8 mouse cellular contexts compared by ENCODE assay signal in genomic region chr5:52040427-52041312, GRCm38 (mm10).
DNase-seq lines count a peak whose midpoint lies in the region; TF ChIP-seq lines count a peak whose summit lies in the region.

No protein-coding gene starts in this region.

- peak overlapping the region; percentile 35 for H3K4me3 ChIP-seq in left cerebral cortex, adult 2 months
- H3K4me3 ChIP-seq in gastrocnemius, adult 2 months = no peak overlapping the region

- peak overlapping the region; percentile 78 for H3K27ac ChIP-seq in left cerebral cortex, adult 2 months
- H3K27ac ChIP-seq in gastrocnemius, adult 2 months = no peak overlapping the region

- no peak for TF ChIP-seq CTCF in left cerebral cortex, adult 2 months (IDR thresholded peaks at IDR 0.05)
- no peak for TF ChIP-seq CTCF in gastrocnemius, adult 2 months (IDR thresholded peaks at IDR 0.05)

- peak; percentile 39 for DNase-seq in layer of hippocampus, adult 11-12 months (ENCODE audit: low spot score)
- DNase-seq in layer of hippocampus, postnatal 25 days (ENCODE audit: extremely low spot score in 1 of 2, low spot score in 1 of 2) = no peak
- DNase-seq in frontal cortex, postnatal 10 days (ENCODE audit: low spot score in 2 of 2) = peak; percentile 17 to 27
- peak; percentile 37 to 50 for DNase-seq in left cerebral cortex, adult 2 months (ENCODE audit: extremely low spot score in 1 of 2, low spot score in 2 of 2)
- DNase-seq in right cerebral cortex, postnatal 25 days = peak; percentile 54
- DNase-seq in gastrocnemius, adult 2 months = no peak
- DNase-seq in kidney, postnatal 4 days = no peak
- DNase-seq in thymus, postnatal 4 days = no peak

- intact Hi-C loops in left cerebral cortex, adult 2 months (cut with DNase I) = loop anchor here (2.0 to 5.0 kb wide), 2 partner anchors 18 to 72 kb away; no protein-coding TSS in a partner anchor
- intact Hi-C loops in gastrocnemius, adult 2 months (cut with DNase I) = no loop called here

Comparison
In these comparisons a context has a peak if more than half of its experiments do, and no peak if none do; other contexts are left out.
1. DNase-seq: peak in layer of hippocampus, adult 11-12 months (single experiment), frontal cortex, postnatal 10 days (2 of 2), left cerebral cortex, adult 2 months (2 of 2) and right cerebral cortex, postnatal 25 days (single experiment); none in layer of hippocampus, postnatal 25 days (0 of 2), gastrocnemius, adult 2 months (single experiment), kidney, postnatal 4 days (0 of 2) and thymus, postnatal 4 days (single experiment).